Mouse (Mus musculus) thymus, postnatal 10 days (tissue): ENCODE measurements at regions not wholly inside any gene's neighbourhood (a gene's known extent, or its start where the extent isn't known, plus 50 kb on each side); places are given as distances from the start of the nearest gene placed in this dataset.
"Not testable (repeated sequence)": the region's sequence is repeated elsewhere in the genome, so short reads cannot be mapped to it uniquely, and the experiment has no call there.

Experiments
- DNase-seq, 2 experiments: peaks; one replicate each; pipeline ENCODE4 v3.0.0; 2021; ENCODE audit warnings: low spot score in 2 of 2

- DNase-seq: peak in 1 of 2 experiments; percentile 26
Measured at GRCm38 (mm10) chr10:26139100-26140093, 60.5 kb upstream of the Tmem200a start.

DNA sequence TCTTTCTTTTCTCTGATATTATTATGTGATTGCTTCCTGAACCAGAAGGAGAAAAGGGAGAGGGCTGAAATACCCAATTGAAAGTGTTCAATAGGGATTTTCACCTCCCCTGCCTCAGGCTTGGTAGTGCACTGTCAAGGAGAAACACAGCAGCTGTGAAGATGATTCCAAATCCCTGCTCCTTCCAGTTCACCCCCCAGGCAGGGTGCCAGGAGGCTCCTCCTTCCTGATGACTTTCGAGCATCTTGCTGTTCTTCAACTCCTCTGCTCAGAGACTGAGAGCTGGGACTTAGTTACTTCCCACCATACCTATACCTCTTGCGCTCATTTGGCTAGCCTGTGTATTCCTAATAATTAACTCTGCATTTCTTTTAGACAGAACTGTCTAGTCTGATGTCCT, 73.7 kb upstream of the Tmem200a start:
- no peak for DNase-seq

GRCm38 (mm10) chr10:26158786-26159185, 70.7 kb upstream of the Samd3 start:
- no peak for DNase-seq

DNA sequence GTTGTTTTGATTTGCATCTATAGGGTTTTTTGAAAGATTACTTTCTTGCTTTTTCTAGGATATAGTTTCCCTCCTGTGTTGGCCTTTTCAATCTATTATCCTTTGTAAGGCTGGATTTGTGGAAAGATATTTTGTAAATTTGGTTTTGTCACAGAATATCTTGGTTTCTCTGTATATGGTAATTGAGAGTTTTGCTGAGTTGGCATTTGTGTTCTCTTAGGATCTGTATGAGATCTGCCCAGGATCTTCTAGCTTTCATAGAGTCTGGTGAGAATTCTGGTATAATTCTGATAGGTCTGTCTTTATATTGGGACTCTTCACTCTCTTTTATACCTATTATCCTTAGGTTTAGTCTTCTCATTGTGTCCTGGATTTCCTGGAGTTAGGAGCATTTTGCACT, 68.4 kb upstream of the Samd3 start:
- DNase-seq: not testable (repeated sequence)

DNA sequence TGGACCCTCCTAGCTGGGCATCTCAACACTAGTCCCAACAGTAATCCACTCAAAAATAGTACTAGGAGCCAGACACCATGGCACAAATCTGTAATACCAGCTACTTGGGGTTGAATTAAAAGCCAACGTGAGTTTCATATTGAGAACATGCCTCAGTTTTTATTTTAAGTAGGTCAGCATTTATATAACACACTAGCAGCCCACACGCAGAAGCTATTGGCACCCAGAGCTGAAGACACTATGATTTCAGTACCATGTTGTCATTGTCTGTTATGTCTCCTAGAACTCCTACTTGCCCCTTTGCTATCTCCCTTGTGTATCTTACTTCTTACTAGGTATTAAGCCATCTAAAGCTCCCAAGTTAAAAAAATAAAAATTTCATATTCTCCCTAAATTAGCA, 65.0 kb upstream of the Samd3 start:
- no peak for DNase-seq

GRCm38 (mm10) chr10:26177591-26177990, 51.9 kb upstream of the Samd3 start:
- DNase-seq: no peak

DNA sequence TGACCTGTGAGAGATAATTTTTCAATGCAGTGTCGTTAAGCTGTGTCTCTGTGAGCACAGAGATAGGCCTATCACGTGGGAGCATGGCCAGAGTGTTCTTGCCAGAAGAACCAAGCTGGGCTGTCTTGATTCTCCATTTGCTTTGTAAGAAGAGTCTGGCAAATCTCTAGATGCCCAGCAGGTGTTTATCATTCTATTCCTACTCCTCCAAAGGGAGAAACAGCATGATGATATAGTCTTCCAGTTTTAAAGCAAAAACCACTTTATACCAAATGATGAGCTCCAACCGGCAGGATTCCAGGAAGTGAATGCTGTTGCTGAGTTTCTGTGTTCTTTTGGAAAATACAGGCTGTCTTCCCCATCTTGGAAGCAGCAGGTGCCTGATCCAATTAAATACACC, 51.2 kb upstream of the Samd3 start:
- no peak for DNase-seq
